Mouse (Mus musculus): ENCODE data around the gene Teddm2.
A peak's percentile ranks its signal among the peaks of the same experiment; 100 is the strongest.
"Not testable (repeated sequence)": the region's sequence is repeated elsewhere in the genome, so short reads cannot be mapped to it uniquely, and the experiment has no call there.

Gene Teddm2

DNA sequence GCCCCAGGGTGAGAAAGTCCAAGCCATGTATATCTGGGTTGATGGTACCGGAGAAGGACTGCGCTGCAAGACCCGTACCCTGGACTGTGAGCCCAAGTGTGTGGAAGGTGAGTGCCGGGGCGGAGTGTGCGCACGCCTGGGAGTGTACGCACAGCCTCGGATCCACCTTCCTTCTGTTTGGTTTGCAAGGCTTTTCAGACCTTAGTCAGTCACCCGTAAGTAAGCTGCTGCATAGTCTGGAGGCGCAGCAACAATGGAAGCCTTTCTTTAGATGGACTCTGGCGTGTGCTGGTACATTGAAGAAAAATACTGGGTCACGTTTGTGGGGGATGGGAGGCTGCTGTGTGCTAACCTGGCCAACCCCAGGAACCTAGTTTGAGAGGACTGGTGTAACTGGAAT is 3.0 kb upstream of the Teddm2 start:
- no peak for DNase-seq

DNA sequence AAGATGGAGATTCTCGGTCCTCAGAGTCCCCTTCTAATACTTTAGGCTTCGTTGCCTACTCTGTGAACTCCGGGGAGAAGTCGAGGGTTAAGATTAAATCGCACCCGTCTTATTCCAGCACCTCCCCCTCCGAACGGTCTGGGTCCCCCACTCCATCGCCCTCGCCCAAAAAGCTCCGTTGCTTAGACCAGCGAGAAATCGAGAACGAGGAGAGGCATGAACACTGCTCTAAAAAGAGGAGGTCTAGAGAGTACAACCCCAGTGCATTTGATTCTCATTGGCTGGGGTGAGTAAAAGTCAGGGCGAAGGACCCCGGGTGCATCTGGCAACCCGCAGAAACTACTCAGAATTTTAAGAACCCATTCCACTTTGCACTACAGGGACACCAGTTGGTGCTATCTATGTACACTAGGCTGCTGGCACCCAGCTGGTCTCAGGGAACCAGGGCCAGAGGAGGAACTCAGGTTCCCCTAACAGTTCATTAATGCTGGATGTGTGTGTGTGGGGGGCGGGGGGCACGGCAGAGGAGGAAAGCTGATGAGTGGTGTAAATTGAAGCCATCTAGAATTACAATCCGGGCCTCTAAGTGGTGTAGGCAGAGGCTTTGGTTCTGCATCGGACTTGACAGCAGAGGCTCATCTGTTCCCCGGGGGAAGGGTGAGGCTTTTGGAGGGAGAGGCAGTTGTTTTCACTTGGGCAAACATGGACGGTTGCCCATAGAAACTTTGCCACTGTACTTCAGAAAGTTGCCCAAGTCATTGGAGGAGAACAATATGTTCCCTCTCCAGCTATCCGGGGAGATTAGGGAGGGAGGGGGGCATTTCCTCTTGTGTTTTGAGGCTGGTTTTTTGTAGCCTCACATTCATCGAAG is 1.1 kb upstream of the Teddm2 start:
- peak in 1 of 2 experiments; percentile 32 for DNase-seq

DNA sequence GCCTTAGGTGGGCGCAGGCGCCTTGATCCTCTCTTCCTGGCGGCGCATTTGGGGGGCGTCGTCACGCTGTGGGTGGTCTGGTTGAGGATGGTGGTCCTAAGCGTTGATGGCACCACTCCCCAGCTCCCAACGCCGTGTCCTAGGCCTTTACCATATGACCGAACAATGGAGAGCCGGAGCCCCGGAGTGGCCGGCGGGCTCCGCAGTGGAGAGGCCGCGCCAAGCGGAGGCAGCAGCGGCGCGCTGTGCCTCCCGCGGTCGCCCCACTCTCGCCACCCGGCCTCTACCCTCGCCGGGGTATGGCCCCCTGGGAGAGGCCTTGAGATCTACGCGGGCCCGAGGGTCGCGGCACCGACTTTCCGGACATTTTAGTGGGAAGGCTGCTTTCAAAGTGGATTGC is 353 bp upstream of the Teddm2 start:
- no peak for DNase-seq

DNA sequence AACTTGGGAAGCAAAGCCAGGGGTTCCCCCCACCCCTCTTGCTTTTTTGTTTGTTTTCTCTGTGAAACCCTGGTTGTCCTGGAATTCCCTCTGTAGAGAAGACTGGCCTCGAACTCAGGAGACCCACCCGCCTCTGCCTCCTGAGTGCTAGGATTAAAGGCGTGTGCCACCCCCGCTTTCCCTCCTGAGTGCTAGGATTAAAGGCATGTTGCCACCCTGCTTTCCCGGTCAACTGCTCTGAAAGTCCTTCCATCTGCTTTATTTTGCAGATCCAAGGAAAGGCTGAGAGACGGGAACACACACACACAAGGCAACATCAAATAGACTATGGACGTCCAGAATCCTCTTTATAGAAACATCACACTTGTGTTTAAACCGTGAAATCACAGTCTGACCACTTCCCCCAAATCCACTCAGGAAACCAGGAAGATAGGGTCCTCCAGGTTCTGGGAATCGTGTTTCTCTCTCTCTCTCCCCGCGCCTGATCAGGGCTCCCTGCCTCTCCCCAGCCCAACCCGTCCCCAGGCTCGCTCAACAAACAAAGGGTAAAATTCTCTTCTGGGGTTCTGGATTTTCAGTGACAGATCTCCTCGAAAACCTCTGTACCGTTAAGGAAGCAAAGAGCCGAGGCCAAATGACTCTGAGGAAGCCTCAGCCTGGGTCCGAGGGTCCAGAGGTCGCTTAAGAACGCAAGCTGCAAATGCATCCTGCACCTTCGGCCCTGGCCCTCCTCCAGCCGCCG is 868 bp downstream of the Teddm2 start:
- DNase-seq: peak in 1 of 2 experiments; percentile 36

DNA sequence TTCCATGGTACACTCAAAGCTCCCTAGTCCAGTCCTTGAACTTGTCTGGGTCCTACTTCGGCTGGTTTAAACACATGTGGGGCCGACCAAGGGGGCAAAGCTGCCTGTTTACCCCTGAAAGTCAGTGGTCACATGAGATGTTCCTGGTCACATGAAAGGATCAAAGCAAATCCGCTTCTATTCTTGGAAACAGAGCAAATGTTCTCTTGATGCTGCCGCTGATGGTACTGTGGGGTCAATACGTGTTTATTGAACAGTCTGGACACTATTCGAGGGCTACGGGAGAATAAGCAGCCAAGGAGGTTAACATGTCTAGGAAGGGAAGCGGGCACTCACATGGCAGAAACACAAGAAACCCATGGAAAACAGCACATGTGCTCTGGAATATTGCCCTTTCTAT is 2.8 kb downstream of the Teddm2 start:
- no peak for DNase-seq

DNA sequence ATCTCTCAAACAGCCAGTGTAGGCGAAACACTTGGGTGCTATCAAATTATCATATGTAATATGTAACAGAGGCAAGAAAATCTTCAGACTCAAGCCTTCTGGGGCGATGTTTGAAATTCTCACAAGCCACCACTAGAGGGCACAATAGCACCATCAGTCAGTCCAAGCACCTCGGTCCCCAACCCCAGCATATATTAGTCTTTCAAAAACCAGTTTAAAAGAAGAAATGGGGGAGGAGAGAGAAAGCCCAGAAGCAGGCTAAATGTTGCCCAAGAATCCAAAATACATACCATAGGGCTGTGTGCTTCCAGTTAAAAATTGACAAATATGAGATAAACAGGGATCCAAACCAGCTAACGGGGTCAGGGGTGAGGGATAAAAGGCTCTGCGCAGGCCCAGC is 5.0 kb downstream of the Teddm2 start:
- peak; percentile 83 to 87 for DNase-seq

DNA sequence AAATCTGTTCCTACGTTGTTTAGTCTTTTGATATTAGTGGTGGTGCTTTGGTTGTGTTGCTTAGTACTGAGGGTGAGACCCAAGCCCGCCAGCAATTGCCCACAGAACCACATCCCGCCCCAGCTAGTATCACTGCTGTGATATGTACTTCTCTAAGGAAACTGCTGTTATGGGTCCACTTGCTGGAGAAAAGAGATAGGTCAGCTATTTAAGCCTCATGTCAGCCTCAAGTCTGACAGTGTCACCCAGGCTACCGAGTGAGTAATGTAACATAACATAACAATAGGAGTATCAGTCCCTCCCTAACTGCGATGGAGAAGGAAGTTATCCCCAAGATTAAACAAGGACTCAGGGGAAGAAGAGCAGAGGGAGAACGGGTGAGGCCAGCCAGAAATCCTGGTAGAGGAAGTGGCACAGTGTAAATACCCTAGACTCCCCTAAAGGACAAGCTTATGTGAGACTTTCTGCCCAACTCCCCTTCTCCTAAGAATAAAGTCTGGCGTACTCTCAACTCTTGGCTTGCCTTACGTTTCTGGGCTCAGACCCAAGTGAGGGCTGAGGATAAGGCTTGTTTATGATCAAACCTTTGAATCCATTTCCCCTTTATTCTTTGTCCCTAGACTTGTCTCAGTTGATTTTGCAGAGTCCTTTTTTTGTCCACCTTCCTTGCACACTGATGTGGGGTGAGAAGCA is 5.7 kb downstream of the Teddm2 start:
- DNase-seq: no peak

DNA sequence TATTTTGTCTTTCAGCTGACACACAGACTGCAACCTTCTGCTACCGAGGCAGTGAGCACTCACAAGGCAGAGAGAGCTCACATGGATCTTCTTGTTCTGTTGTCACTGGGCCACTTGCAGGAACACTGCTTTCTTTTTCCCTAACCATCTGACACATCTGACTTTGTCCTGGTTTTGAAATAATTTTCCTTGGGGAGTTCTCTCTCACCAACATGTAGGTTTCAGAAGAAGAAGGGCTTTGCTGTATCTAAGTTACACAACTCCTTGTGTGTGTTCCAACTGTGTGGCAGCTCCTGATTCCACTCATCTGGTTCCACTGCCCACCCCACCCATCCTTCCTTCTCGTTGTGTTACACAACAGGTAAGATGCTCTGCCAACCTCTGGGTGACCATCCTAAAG is 6.3 kb downstream of the Teddm2 start:
- no peak for DNase-seq

DNA sequence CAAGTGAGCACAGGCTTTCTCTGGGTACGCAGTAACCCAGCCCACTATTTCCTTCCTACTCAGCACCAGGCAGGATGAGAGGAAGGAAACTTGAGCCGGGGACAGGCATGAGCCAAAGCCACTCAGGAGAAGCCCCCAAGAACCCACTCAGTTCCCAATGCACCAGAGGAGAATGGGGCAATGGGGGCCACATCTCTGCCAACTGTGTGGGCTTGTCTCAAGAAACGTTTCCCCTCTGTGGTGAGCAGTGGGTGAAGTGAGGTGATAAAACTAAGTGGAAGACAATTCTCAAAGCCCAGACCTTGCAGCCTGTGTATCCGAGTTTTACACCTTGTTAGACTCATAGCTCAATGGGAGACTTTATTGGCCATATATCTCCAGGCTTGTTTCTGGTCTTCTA is 8.6 kb downstream of the Teddm2 start, which contains the start of gene Teddm1a:
Gene Teddm1a, plus strand, starts transcription at position 301 of the 400 bp plus-strand sequence.
- DNase-seq: no peak

DNA sequence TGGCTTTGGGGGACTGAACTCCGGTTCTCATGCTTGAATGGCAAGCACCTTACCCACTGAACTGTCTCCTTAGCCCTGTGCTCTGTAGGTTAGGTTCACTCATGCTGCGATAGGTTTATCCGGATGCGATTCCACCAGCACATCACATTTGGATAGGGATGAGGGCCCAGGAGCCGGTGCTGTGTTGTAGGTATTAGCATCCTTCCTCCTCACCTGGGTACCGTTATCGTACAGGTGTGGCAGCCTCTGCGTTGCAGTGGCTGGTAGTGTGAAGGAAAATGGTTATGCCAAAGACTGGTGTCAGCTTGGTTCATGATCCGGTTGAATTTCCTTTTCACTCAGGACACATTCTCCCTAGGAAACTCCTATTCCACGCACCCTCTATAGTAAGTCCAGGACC is 9.9 kb downstream of the Teddm2 start:
- no peak for DNase-seq

DNA sequence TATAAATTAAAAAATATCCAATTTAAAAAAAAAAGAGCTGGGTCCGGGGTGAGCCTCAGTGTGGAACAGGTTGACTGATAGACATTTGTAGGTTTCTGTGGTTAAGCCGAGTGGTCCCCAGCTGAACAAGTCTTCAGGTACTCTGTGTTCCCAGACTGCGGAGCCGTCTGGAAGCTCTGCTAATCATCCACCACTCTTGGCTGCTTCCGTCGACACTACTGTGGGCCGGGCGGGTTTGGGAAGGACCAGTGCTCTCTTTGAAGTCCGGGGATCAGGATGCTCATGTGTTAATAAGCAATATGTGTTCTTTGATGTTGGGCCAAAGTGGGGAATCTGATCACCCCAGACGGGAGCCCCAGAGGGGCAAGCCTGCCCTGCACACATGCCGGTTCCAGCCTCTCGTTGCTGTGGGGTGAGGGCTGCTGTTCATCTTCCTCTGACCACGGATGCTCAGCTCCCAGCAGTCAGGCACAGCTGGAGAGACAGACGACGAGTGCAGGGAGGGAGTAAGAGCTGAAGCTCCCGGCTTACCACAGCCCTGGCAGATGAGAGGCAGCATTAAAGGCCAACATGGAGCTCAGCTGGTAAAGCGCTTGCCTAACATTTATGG is 13.9 kb downstream of the Teddm2 start:
- no peak for DNase-seq

DNA sequence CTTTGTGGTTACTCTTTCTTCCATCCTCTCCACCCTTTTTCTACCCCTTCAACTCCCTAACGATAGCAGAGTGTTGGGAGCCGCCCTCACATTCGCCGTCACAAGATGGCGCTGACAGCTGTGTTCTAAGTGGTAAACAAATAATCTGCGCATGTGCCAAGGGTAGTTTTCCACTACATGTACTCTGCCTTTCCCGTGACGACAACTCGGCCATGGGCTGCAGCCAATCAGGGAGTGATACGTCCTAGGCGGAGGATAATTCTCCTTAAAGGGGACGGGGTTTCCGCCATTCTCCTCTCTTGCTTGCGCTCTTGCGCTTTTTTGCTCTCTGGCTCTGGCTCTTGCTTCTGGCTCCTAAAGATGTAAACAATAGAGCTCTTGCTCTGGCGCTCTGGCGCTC is 19.6 kb downstream of the Teddm2 start:
- DNase-seq: not testable (repeated sequence)

DNA sequence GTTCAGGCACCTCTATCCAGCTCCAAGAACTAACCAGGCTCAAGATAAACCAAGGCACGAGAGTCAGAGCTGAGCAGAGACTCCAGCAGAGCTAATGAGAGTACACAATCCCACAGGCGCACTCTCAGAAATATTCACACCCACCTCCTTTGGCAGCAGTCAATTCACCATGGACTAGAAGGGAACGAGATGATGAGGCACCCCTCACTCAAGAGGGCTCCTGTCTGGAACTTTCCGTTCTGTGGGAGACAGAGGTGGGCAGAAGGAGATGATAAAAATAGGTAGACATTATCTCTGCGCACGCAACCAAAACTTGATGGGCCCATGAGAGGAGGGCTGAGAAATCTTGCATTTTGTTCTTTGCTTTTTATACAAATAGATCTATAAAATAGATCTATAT is 26.0 kb downstream of the Teddm2 start, which contains the start of gene Teddm1b:
Gene Teddm1b, plus strand, starts transcription at position 301 of the 400 bp plus-strand sequence.
- no peak for DNase-seq

DNA sequence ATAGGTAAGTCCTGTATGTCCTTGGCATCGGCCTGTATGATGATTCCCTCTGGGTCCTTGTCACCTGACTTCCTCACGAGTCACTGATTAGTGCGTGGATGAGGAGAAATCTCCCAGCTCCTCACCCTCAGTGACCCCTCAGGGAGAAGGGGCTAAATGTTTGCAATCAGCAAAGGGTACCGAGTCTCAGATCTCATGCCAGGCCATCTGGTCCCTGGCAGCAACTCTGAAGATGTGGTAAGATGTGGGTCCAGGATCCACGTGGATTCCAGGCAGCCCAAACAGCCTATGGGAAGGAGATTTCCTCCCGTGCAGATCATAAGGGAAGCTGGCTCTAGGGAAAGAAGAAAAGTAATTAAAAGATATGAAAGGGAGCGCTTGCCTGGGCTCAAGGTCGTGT is 44.1 kb downstream of the Teddm2 start:
- DNase-seq: peak; percentile 11 to 17

DNA sequence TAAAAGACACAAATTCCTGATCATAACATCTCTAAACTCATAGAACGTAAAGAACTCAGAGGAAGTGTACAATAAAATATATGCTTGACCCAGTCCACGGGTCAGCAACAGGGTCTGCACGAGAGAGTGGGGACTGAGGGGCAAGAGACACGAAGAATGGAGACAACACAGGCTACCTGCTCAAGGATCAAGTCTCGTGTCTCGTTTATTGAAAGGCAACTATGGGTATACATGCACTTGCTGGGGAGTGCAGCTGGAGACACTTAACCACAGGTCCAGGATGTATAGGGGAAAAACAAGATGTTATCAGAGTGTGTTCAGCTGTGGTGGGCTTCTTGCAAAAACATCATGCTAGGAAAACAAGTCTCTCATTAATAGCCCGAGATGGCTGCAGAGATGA is 47.3 kb downstream of the Teddm2 start:
- not testable (repeated sequence) for DNase-seq

DNA sequence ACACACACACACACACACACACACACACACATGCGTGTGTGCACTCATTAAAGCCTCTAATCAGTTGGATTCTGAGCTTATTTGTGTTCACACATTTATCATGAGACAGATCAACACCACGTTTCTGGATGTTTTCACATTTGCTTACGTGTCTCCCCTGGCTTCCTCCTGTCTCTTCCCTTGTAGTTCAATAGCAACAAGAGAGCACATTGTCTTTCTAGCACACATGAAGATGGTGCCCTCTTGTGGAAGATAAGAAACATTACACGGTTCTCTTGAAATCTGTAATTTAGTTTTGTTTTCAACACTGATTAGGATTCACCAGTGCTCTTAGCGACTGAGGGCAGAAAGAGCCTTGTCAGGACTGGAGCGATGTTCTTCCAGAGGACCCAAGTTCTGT is 53.2 kb downstream of the Teddm2 start:
- DNase-seq: peak in 1 of 2 experiments; percentile 5

DNA sequence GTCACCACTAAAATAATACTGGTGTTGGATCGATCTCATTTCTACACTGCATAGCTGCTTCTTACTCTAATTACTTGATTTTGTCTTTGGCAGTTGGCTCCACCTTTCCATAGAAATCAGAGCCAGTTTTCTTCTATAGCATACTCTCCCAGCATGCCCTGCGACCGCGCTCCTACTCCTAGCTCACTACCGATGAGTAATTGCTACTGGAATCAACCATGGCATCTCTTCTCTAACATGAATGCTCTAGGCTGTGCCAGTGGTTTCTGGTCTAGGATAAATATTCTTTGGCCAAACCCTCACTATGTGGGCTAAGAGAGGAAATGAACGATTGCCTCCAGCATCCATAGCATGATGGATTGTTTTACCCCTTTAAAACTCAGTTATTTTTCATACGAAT is 53.6 kb downstream of the Teddm2 start:
- no peak for DNase-seq

DNA sequence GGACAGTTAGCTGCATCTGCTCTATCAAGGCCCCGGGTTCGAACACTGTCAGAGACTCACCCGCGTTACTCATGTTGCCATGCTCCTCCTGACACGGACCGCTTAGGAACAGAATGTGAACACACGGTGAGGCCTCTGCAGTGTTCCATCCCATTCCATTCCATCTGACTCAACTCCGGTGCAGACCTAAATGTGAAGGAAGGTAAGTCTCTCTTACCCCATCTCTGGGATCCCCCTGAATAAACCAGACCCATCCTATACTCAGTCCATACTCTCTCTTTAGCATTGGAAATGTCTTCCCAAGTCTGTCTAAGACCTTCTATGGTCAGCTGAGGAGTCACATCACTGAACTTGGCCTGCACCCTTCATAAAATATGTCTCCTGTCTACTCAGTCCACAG is 56.0 kb downstream of the Teddm2 start, which contains the start of gene Rgsl1:
Gene Rgsl1, minus strand, starts transcription at position 101 of the 400 bp plus-strand sequence.
- DNase-seq: no peak

DNA sequence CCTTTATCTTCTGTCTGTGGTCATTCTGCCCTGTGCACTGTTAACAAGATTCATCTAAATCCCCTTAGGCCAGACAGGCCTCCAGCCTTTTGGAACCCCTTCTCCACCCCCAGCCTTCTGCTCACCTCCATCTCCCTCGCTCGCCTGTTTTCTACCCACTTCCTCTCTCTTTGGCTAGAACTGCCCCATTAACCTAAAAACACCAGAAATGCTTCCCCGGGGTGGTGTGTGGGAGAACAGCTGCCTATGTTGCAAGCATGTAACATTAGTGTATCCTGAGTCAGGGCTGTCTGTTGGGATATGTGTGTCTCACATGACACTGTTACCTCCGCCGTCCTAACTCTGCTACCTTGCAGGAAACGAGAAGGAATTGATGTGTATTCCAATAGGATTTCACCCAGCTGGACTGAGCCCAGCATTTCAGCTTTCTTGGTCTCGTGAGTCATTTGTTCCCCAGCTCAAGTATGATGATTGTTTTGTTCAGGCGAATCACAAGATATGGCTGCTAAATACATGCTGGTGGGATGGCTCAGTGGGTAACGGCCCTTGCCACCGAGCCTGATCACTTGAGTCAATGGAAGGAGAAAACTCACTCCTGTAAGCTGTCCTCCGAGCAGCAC is 57.8 kb downstream of the Teddm2 start:
- no peak for DNase-seq

DNA sequence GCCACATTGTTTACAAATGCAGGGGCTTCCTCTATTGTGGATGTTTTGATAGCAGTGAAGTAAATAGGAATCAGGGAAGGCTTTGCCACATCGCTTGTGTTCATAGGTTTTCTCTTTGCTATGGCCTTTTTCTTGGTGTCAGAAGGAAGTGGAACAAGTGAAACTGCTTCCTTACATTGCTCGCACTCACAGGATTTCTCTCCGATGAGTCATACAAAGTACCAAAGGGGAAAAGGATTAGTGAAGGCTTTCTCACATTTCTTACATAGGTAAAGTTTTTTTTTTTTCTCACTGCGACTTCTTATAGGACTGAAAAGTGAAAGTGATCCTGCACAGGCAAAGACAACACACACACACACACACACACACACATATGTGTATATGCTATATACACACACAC is 64.0 kb downstream of the Teddm2 start:
- DNase-seq: no peak

DNA sequence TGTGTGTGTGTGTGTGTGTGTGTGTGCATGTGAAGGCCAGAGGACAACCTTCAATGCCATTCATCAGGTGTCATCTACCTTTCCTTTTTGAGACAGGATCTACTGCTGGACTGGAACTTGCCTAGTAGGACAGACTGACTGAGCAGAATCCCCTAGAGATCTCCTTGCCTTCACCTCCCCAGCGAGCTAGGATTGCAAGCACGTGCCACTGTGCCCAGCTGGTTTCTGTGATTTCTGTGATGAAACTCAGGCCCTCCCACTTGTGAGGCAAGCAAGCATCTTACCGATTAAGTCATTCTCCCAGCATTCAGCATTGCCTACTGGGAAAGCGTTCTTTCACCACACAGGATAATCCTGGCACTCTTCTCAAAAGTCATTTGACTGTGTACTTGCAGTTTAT is 69.3 kb downstream of the Teddm2 start:
- no peak for DNase-seq

DNA sequence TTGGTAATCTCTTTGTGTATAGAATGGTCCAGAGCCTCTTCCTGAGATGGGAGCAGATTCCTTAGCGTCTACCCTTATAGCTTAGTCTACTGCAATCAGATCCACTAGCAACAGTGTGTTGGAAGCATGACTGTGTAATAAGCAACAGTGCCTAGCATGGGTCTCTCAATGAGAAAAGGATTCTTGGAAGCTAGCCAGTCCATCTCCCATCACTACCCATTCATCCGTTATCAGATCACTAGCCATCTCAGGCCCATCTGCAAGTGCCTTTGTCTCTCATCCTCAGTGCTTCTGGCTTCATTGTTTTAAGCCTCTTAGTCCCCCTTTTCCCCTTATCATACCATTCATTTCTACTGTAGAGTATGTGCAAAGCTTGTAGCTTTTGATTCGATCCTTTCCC is 79.8 kb downstream of the Teddm2 start:
- peak in 1 of 2 experiments; percentile 13 for DNase-seq
